Mouse (Mus musculus) forebrain, embryonic 16.5 days (tissue): ENCODE results near the gene 1700122O11Rik. TPM values are rescaled to one million over a fixed set of nuclear protein-coding genes. Genes with fewer than 3 reads are reported as not detected.
A peak's percentile ranks its signal among the peaks of the same experiment; 100 is the strongest.

ENCODE experiments used
- ATAC-seq: fragments of 200-750 bp; cut with Nextera tagmentation; 2 replicates; pipeline ENCODE4 v1.8.0; 2017; ENCODE audit warnings: mild to moderate bottlenecking, moderate library complexity
- H3K27ac ChIP-seq: fragments of 300-500 bp; sonication (generic); 2 replicates; pipeline ENCODE4 v1.5.1; 2014; ENCODE audit warnings: low read length, control low read depth
- H3K27me3 ChIP-seq: fragments of 300-500 bp; sonication (generic); replicated peaks from 2 replicates; pipeline ENCODE4 v1.6.1; 2014; ENCODE audit warnings: low read length; ENCODE audit not compliant: control insufficient read depth, insufficient read depth
- H3K36me3 ChIP-seq: fragments of 300-500 bp; sonication (generic); 2 replicates; pipeline ENCODE4 v1.6.1; 2014; ENCODE audit not compliant: control insufficient read depth, insufficient read depth
- H3K4me1 ChIP-seq: fragments of 300-500 bp; sonication (generic); replicated peaks from 2 replicates; pipeline ENCODE4 v1.6.1; 2014; ENCODE audit warnings: low read length; ENCODE audit not compliant: control insufficient read depth, insufficient read depth
- H3K4me2 ChIP-seq: fragments of 300-500 bp; sonication (generic); 2 replicates; pipeline ENCODE4 v1.6.1; 2014; ENCODE audit warnings: mild to moderate bottlenecking, low read length, control low read depth
- H3K4me3 ChIP-seq: fragments of 300-500 bp; sonication (generic); replicated peaks from 2 replicates; pipeline ENCODE4 v1.5.1; 2014; ENCODE audit warnings: mild to moderate bottlenecking, low read length, control low read depth
- H3K9ac ChIP-seq: fragments of 300-500 bp; sonication (generic); replicated peaks from 2 replicates; pipeline ENCODE4 v1.6.1; 2014; ENCODE audit warnings: low read depth, low read length, control low read depth
- H3K9me3 ChIP-seq: fragments of 300-500 bp; sonication (generic); 2 replicates; pipeline ENCODE4 v1.6.1; 2016; ENCODE audit warnings: low read length; ENCODE audit not compliant: control insufficient read depth
- WGBS: fragments of 180-500 bp; shearing (Covaris S2); extraction: QIAGEN DNeasy Blood & Tissue Kit; methylation state at CpG from one replicate; pipeline ENCODE4 v1.1.7; 2014; 5-methylcytosine and 5-hydroxymethylcytosine counted together
- polyA plus RNA-seq: library from polyadenylated mRNA; unstranded; fragments of >200 nt; fragmentation: Nextera tagmentation; extraction: Ambion mirVana; gene quantifications from 2 replicates; pipeline ENCODE4 v1.2.1, GENCODE M21; 2015

The 1700122O11Rik gene
- polyA plus RNA-seq, 1 experiment from 2014 or later, result not detected

- Histone ChIP-seq H3K9me3 (no peaks in the 10 kb centered on the region), H3K4me1 (peaks cover 10% of the 10 kb centered on the region), H3K36me3 (no peaks in the 10 kb centered on the region), H3K4me3 (no peak overlapping the region), H3K27me3 (no peaks in the 10 kb centered on the region), H3K4me2 (no peak overlapping the region), H3K9ac (no peak overlapping the region), H3K27ac (no peak overlapping the region)
- ATAC-seq, result no peak
- WGBS, result 35% methylated on average over 12 of the region's 12 CpGs
Measured at GRCm38 (mm10) chr17:48011105-48011504, 27.0 kb downstream of the 1700122O11Rik start.

- WGBS, result 74% methylated on average over 11 of the region's 11 CpGs
- H3K36me3 ChIP-seq, result no peaks in the 10 kb centered on the region
- no peak overlapping the region for H3K27ac ChIP-seq
- no peak overlapping the region for H3K4me3 ChIP-seq
- ATAC-seq, result no peak
- H3K27me3 ChIP-seq, result no peaks in the 10 kb centered on the region
- peaks cover 10% of the 10 kb centered on the region for H3K4me1 ChIP-seq
- H3K9ac ChIP-seq, result no peak overlapping the region
- no peak overlapping the region for H3K4me2 ChIP-seq
- H3K9me3 ChIP-seq, result no peaks in the 10 kb centered on the region
Measured at GRCm38 (mm10) chr17:48010283-48010682, 27.8 kb downstream of the 1700122O11Rik start.

- no peak for ATAC-seq
- WGBS, result 66% methylated on average over 4 of the region's 4 CpGs
Measured at GRCm38 (mm10) chr17:48005816-48006215, 32.3 kb downstream of the 1700122O11Rik start.

GRCm38 (mm10) chr17:48005091-48005490 is 33.0 kb downstream of the 1700122O11Rik start:
- Histone ChIP-seq H3K9ac (no peak overlapping the region), H3K9me3 (no peaks in the 10 kb centered on the region), H3K27ac (no peak overlapping the region), H3K4me2 (no peak overlapping the region), H3K27me3 (no peaks in the 10 kb centered on the region), H3K36me3 (no peaks in the 10 kb centered on the region), H3K4me1 (peaks cover 9% of the 10 kb centered on the region), H3K4me3 (no peak overlapping the region)
- no peak for ATAC-seq
- 51% methylated on average over 8 of the region's 8 CpGs for WGBS

More at GRCm38 (mm10) chr17:48005816-48006215, 32.3 kb downstream of the 1700122O11Rik start:
- H3K27ac ChIP-seq, result no peak overlapping the region
- H3K36me3 ChIP-seq, result no peaks in the 10 kb centered on the region
- no peak overlapping the region for H3K9ac ChIP-seq
- H3K9me3 ChIP-seq, result no peaks in the 10 kb centered on the region
- peaks cover 12% of the 10 kb centered on the region for H3K4me1 ChIP-seq
- no peak overlapping the region for H3K4me2 ChIP-seq
- H3K4me3 ChIP-seq, result no peak overlapping the region
- no peaks in the 10 kb centered on the region for H3K27me3 ChIP-seq

- H3K4me1 ChIP-seq, result peaks cover 9% of the 10 kb centered on the region
- H3K9me3 ChIP-seq, result no peaks in the 10 kb centered on the region
- WGBS, result 60% methylated on average over 9 of the region's 9 CpGs
- H3K4me3 ChIP-seq, result no peak overlapping the region
- no peak for ATAC-seq
- H3K36me3 ChIP-seq, result no peaks in the 10 kb centered on the region
- no peak overlapping the region for H3K27ac ChIP-seq
- H3K4me2 ChIP-seq, result no peak overlapping the region
- no peaks in the 10 kb centered on the region for H3K27me3 ChIP-seq
- no peak overlapping the region for H3K9ac ChIP-seq
Measured at GRCm38 (mm10) chr17:48004619-48005018, 33.5 kb downstream of the 1700122O11Rik start.

GRCm38 (mm10) chr17:48002486-48002885 is 35.6 kb downstream of the 1700122O11Rik start:
- Histone ChIP-seq H3K27ac (no peak overlapping the region), H3K4me3 (peak overlapping the region; percentile 46), H3K4me2 (peak overlapping the region; percentile 77), H3K27me3 (no peaks in the 10 kb centered on the region), H3K9me3 (no peaks in the 10 kb centered on the region), H3K36me3 (no peaks in the 10 kb centered on the region), H3K9ac (peak overlapping the region; percentile 59), H3K4me1 (peaks cover 9% of the 10 kb centered on the region)
- ATAC-seq, result peak; percentile 2; the same call in 1 of the 2 replicates
- 63% methylated on average over 4 of the region's 4 CpGs for WGBS

- peak overlapping the region; percentile 48 for H3K27ac ChIP-seq
- H3K27me3 ChIP-seq, result no peaks in the 10 kb centered on the region
- peak overlapping the region; percentile 46 for H3K4me3 ChIP-seq
- peaks cover 9% of the 10 kb centered on the region for H3K4me1 ChIP-seq
- H3K9ac ChIP-seq, result peak overlapping the region; percentile 59
- H3K36me3 ChIP-seq, result no peaks in the 10 kb centered on the region
- H3K4me2 ChIP-seq, result peak overlapping the region; percentile 77
- no peaks in the 10 kb centered on the region for H3K9me3 ChIP-seq
- 3% methylated on average over 21 of the region's 21 CpGs for WGBS
- ATAC-seq, result peak; percentile 92
Measured at GRCm38 (mm10) chr17:48001586-48002361, 36.3 kb downstream of the 1700122O11Rik start.

- no peak; the same call in 1 of the 2 replicates for ATAC-seq
- peak overlapping the region; percentile 59; the same call in 1 of the 2 replicates for H3K9ac ChIP-seq
- H3K27me3 ChIP-seq, result no peaks in the 10 kb centered on the region
- H3K4me1 ChIP-seq, result peaks cover 9% of the 10 kb centered on the region
- 26% methylated on average over 7 of the region's 7 CpGs for WGBS
- peak overlapping the region; percentile 77 for H3K4me2 ChIP-seq
- H3K27ac ChIP-seq, result no peak overlapping the region; the same call in 1 of the 2 replicates
- peak overlapping the region; percentile 46 for H3K4me3 ChIP-seq
- no peaks in the 10 kb centered on the region for H3K36me3 ChIP-seq
- H3K9me3 ChIP-seq, result no peaks in the 10 kb centered on the region
Measured at GRCm38 (mm10) chr17:48001157-48001556, 36.9 kb downstream of the 1700122O11Rik start.

GRCm38 (mm10) chr17:47999812-48000211 is 38.3 kb downstream of the 1700122O11Rik start:
- no peak overlapping the region for H3K4me3 ChIP-seq
- H3K27me3 ChIP-seq, result no peaks in the 10 kb centered on the region
- no peaks in the 10 kb centered on the region for H3K9me3 ChIP-seq
- 67% methylated on average over 3 of the region's 3 CpGs for WGBS
- ATAC-seq, result no peak
- no peak overlapping the region for H3K27ac ChIP-seq
- H3K9ac ChIP-seq, result no peak overlapping the region
- H3K36me3 ChIP-seq, result no peaks in the 10 kb centered on the region
- no peak overlapping the region for H3K4me2 ChIP-seq
- peaks cover 9% of the 10 kb centered on the region for H3K4me1 ChIP-seq
